Mouse (Mus musculus): ENCODE results near the gene Slc4a1ap. TPM values are rescaled to one million over a fixed set of nuclear protein-coding genes. Genes with fewer than 3 reads are reported as not detected.

Gene Slc4a1ap
- polyA plus RNA-seq, 1 experiment from 2014 or later: 42.4 TPM

Other genes starting within 250 kb of the Slc4a1ap start
- 55.3 and 55.4 TPM in 2 replicates for gene Ift172, start 235.9 kb upstream of the Slc4a1ap start, polyA plus RNA-seq (2016; fragmentation: Nextera tagmentation; extraction: Ambion mirVana)
- gene Fndc4, start 230.9 kb upstream of the Slc4a1ap start, polyA plus RNA-seq (2016; fragmentation: Nextera tagmentation; extraction: Ambion mirVana): 86.3 and 87.3 TPM in 2 replicates
- 0.45 and 0.74 TPM in 2 replicates for gene Gckr, start 229.6 kb upstream of the Slc4a1ap start, polyA plus RNA-seq (2016; fragmentation: Nextera tagmentation; extraction: Ambion mirVana)
- gene Zfp512, start 74.6 kb upstream of the Slc4a1ap start, polyA plus RNA-seq (2016; fragmentation: Nextera tagmentation; extraction: Ambion mirVana): 73.0 and 74.4 TPM in 2 replicates
- gene 4930548H24Rik, start 41.3 kb upstream of the Slc4a1ap start, polyA plus RNA-seq (2016; fragmentation: Nextera tagmentation; extraction: Ambion mirVana): not detected in 2 replicates
- 81.5 and 81.7 TPM in 2 replicates for gene Gpn1, start 32.3 kb upstream of the Slc4a1ap start, polyA plus RNA-seq (2016; fragmentation: Nextera tagmentation; extraction: Ambion mirVana)
- 31.0 TPM in 2 replicates for gene Supt7l, start 812 bp downstream of the Slc4a1ap start, polyA plus RNA-seq (2016; fragmentation: Nextera tagmentation; extraction: Ambion mirVana)
- 256 and 289 TPM in 2 replicates for gene Mrpl33, start 69.9 kb downstream of the Slc4a1ap start, polyA plus RNA-seq (2016; fragmentation: Nextera tagmentation; extraction: Ambion mirVana)
- 1.7 and 3.0 TPM in 2 replicates for gene Rbks, start 170.6 kb downstream of the Slc4a1ap start, polyA plus RNA-seq (2016; fragmentation: Nextera tagmentation; extraction: Ambion mirVana)
- 35.4 and 37.6 TPM in 2 replicates for gene Babam2, start 170.7 kb downstream of the Slc4a1ap start, polyA plus RNA-seq (2016; fragmentation: Nextera tagmentation; extraction: Ambion mirVana)

Measured in limb, embryonic 12.5 days (tissue).